Mouse (Mus musculus) heart, adult 9 months (tissue): ENCODE results near the gene Rab31.
"Not testable (repeated sequence)": the region's sequence is repeated elsewhere in the genome, so short reads cannot be mapped to it uniquely, and the experiment has no call there.

Experiments used
- DNase-seq, 2 experiments: peaks; one replicate each; pipeline ENCODE4 v3.0.0; 2022; ENCODE audit warnings: low spot score in 2 of 2

Gene Rab31

DNA sequence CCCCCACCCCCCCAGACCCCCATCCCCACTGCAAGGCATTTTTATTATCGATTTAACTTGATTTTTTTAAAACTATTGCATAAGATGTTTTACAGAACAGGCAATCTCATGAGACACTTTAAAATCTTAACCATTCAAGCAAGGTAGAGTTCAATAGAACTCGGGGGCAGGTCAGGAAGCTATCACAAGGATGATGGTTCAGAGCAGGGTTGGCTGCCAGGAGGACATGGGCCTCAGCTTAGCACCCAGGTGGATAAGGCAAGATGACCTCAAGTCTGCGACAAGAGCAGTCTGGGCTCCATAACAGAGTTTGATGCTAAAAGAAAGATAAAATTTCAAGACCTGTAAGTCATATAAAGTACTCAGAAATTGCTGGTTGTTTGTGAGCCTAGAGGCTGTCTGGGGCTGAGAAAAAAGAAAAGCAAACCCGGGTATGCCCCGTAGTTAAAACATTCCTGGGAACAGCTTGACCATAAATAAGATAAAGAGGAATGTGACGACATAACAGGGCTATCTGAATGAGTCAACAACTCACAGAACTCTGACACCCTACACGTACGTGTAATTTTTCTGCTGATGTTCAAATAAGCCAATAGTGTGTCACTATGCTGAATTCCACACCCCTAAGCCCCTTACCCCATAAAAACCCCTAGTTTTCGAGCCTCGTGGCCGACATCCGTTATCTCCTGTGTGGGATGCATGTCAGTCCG is 143.6 kb downstream of the Rab31 start:
- DNase-seq: not testable (repeated sequence)

DNA sequence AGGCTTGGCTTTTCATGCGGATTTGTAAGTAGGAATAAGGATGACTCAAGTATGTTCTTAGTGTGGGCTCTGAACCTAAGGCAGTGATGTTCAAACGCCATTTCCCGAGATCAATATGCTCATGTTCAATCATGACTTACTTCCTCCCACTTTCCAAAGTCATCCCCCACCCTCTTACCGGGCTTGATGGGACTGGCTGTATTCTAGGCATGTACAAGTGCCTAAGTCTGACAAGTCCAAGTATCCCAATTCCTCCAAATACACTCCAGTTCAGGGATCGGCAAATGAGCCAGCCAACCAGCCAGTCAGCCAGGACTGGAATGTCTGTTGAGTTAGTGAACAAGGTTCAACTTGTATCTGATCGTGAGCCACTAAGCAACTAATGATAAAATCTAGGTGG is 146.3 kb downstream of the Rab31 start:
- DNase-seq: no peak

DNA sequence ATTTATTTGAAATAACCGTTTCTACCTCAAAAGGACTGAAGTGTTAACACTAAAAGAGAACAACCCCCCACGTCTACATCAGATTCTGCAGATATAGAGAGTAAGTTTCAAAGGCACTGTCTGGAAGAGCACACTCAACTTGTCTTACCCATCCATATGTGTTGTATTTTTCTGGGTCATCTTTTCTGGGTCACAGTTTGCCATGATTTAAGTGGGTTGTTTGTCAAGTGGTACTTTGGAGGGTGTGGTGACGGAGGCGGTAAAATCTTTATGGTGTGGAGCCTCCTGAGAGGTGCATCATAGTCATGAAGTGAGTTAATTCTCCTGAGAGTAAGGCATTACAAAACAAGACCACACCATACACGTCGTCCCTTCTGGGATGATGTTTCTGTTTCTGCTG is 147.0 kb downstream of the Rab31 start:
- no peak for DNase-seq

DNA sequence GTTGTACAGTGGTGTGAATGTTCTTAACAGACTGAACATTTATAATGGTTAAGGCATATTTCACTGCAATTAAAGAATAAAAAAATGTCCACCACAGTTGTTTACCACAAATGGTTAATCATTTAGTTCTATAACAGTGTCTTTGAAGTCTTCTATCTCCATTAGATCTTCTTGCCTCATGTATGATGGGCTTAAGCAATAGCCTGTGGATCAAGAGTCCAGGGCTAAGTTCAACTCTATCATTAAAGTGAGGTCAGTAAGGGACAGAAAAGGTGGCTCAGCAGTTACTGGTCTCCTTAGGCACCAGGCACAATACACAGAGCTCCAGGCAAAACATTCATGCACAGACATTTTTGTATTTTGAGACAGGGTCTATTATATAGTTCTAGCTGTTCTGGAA is 149.4 kb downstream of the Rab31 start:
- no peak for DNase-seq

DNA sequence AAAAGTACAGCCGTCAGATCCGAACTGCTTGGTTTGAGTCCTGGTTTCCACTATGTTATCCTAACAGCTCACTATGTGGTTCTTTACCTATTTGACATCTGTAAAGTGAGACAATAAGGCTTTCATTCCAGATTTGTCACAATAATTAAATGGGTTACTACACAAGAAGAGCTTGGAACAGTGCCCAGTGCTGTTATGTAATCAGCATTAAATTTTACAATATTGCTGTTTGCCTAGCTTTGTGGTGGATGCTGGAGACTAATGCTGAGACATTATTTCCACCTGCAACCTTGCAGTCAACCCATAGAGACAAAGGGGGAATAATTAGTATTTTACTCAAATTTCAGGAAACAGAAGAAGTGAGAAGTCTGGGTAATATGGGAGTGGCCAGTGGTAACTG is 154.1 kb downstream of the Rab31 start:
- DNase-seq: no peak

DNA sequence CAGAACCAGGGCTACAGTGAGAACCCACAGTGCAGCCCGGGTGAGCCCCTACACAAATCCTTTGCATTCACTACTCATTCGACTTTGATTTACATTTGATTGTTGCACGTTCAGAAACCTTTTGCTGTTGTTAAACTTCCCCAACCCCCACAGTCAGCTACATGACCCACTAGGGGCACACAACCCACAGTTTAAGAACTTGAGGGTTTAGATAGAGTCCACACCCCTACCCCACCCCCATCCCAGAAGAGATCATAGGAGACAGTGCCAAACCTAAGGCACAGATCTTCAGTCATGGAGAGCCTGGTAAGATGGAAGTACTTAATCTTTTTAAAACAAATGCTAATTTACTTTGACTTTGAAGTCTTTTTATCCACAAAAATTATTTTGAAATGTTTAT is 156.9 kb downstream of the Rab31 start:
- DNase-seq: no peak

DNA sequence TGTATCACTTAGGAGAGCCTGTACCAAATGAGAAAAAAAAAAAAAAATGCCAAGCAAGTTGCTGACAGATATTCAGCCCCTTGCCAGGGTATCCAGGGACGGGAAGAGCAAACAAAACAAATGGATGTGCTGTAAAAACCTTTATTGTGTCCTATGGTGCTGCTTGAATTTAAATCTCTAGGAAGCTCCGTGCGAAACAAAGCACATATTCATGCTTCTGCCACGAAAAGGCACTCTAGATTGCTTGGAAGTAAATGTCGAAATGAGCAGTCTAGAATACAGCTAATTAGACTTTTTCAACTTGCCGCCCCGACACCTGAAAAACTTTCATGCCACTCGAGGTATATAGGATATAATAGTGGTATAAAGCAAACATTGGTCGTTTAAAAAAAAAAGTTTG is 158.1 kb downstream of the Rab31 start:
- DNase-seq: no peak

DNA sequence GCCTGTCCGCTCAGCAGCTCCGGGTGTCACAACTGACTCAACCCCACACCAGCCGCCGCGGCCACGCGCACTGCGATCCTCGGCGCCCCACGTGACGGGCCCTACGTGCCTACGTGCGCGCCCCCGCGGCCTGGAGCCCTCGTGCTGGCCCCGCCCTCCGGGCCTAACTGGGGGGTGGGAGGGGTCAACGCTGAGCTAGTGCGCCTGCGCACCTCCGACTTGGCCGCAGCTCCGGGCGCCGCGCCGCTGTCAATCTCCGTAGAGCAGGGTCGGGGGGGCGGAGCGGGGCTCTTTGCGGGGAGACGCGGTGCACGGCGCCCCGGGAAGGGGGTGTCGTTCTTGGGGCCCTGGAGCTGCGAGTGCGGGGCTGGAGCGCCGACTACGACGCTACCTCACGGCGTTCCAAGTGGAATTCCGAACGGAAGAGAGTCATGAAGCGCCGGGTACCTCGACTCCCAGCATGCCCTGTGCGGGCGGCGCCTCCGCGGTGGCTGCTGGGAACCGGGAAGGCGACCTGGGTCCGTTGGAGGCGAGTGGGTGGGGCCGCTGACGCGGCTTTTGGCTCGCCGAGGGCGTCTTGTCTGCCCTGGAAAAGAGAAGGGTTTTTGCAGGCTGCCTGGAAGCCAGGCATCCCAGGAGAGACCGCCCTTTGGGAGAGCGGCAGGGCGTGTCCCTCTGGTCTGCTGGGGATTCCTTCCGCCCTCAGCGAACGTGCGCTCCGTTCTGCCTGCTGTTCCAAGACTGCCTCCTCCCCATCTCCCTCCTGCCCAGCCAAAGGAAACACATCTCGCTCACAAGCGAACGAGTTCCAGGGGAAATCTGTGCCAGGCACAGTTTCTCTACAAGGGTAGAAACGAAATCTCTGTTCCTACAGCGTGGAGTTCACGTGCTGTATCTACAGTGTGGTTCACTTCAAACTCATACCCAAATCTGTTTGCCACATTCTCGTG is 158.8 kb downstream of the Rab31 start, which contains the start of gene Vapa:
Gene Vapa (minus strand): TSS at position 93 of the 950 bp plus-strand sequence.
- peak; percentile 99 for DNase-seq

DNA sequence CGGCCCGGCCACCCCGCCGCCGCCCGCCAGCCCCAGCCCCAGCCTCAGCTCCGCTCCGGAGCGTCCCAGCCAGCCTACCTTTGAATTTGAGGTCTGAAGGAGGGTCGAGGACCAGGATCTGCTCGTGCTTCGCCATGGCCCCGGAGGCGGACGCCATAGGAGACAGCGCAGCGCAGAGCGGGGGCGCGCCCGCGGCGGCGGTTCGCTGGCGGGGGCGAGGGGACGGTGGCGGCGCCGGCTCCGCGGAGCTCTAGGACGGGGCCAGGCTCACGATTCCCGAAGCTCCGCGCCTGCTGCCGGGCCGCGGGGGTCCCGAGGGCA is 159.4 kb downstream of the Rab31 start:
- DNase-seq: no peak

DNA sequence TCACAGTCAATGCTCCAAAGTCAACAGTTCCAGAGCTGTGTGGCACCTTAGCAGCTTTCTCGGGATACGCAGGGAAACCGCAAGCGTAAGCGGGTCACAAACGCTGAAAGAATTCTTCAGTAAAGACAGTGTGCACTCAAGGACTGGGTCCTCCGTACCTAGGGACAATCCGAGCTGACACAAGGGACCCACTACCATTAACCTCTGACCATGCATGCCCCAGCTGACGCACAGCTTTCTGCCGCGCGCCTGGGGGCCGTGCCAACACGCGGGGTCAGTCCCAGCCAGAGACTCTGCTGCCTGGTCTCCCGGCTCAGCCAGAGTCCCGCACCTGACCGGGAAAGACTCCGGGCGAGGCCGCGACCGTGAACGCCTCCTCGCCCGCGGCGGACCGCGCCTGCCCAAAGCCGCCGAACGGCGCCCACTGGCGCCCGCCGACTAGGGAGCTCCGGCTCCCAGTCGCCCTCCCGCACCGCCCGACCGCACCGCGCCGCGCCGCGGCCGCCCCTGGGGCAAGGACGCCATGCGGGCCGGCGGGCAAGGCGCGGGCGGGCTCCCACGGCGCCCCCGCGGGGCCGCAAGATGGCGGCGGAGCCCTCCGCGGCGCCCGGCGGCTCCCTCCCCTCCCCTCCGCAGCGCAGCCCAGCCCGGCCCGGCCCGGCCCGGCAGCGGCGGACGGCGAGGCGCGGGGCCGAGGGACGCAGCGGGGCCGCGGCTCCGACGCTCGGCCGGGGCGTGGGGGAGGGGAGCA is 160.0 kb downstream of the Rab31 start:
- peak; percentile 27 to 33 for DNase-seq

DNA sequence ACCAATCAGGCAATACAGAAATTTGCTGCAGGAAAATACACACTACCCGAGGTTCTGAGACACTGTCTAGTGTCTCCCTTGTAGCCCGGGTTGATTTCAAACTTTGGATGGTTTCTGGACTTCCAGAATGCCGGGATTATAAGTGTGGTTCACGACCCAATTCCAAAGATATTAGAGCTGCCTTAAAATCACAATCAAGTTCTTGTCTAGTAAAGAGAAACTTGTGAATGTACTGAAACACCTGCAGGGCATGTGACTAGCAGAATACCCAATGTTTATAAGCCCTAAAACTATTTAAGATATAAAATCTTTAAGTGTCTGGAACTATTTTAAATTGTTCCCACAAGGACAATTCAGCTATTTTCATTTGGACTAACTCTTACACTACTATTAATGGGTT is 160.8 kb downstream of the Rab31 start:
- no peak for DNase-seq

DNA sequence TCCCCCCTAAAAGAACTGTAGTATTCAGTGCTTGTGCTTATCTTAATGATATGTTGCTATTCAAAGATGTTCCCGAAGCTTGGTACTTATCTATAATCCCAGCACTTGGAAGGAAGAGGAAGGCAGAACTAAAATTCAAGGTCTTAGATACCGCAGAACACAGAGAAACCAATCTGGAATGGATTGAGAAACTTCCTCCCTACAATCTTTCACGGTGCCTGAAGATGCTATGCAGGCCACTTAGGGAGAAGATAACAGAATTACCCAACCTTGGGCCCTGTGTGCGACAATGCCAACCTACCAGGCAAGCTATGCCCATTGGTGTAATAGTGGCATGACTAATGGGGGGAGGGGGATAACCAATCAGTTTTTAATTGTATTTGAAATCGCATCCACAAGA is 163.8 kb downstream of the Rab31 start:
- no peak for DNase-seq

DNA sequence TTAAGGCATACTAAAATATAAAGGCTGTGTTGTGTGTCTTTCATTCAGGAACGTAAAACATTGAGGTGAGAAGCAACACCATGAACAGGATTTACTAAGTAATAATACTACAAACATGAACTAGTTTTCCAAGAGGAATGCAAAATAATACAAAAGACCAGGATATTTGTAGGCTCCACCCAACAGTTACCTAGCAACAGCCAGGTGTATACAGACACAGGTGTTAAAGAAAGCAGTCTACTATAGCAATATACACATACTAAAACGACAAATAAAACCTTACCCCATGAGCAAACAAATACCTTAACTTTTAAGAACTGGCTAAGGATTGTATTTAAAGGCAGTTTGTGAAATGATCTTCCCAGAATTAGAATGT is 164.3 kb downstream of the Rab31 start:
- DNase-seq: no peak

DNA sequence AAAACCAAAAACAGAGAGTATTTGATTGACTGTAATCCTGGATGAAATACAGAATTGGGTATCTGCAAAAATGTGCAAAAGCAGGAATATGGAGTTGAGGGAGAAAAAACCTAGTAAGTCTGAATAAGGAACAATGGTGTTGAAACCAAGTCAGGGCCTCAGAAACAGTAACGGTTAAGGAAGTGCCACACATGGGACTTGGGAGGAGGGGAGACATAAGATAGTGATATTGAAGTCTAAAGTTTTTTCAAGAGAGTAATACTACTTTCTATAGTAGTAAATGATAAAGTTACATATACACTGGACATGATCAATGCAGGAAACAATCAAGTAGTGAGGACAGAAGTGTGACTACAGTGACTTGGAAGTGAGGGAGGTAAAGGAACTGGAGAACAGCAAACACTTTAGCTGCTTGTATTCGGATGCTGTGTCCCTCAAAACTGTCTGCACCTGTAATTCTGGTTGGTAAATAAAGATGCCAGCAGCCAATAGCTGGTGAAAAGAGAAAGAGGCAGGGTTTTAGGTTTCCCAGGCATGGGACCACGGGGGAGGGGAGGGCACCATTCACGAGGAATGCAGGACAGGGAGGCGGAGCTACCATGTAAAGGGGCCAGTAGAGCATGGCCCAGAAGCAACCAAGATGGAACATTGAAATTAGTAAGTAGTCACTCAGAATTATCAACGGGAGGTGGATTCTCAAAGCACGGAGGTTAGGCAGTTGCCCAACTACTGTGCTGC is 164.8 kb downstream of the Rab31 start:
- DNase-seq: no peak

DNA sequence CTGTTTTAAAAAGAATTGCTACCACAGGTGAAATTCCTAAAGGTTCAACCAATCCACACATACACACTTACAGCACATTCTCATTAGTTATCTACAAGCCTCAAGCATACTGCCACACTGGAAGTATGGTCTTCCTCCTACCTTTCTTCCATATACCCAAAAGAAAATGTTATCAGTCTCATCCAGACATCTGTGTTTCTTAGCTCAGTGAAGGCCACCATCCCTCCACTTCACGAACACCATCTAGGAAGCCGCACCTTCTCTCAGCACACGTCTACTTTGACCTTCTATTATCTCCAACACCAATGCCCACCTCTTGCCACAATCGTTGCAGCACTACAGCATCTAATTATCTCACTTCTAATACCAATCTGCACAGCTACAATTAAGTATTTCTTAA is 166.5 kb downstream of the Rab31 start:
- no peak for DNase-seq

DNA sequence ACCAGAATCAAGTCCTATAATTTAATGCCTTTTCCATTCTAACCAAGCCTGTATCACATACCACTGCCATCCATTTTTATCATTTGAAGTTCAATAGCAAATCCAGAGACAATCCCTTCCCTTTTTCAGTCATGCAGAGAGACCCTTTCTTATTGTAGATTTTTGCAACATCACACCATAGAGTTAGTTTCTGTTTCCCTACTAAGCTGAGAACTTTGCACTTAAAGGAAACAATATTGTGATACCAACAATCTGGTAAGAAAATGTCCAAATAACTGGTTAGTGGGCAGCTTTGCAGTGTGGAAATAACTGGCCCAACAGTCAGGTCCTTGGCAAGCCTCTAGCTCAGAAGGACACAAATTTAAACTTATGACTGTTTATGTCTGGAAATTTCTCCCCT is 167.7 kb downstream of the Rab31 start:
- DNase-seq: no peak

DNA sequence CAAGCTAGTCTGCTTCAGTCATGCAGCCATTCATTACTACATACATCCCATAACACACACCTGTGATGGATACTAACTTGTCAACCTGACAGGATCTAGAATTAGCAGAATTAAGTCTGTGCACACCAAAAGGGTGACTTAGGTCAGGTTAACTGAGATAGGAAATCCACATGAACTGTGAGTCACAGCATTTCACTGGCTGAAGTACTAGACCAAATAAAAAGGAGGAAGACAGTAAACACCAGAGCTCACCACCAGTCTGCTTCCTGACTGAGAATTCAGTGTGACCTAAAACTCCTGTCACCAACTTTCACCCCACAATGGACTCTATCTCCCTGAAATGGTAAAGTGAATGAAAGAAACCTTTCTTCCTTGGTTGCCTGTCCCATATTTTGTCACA is 168.2 kb downstream of the Rab31 start:
- no peak for DNase-seq
